ENCODE assay signal across 13 mouse cellular contexts in genomic region chr3:97507209-97507608, GRCm38 (mm10).
DNase-seq lines count a peak whose midpoint lies in the region; ATAC-seq and TF ChIP-seq lines count a peak whose summit lies in the region.
"Had no signal": no experiment of that assay in that cellular context is flagged by ENCODE, and none has a peak within 500 bp of the region (broad histone marks: within the 10 kb centered on the region; RNA-seq: fewer than 3 reads in every experiment).

No protein-coding gene starts in this region.

- H3K36me3 ChIP-seq in hindbrain, embryonic 10.5 days: no peaks in the 10 kb centered on the region
- H3K36me3 ChIP-seq in hindbrain, embryonic 12.5 days: no peaks in the 10 kb centered on the region
- H3K36me3 ChIP-seq in ES-E14 (ENCODE audit: control insufficient read depth, insufficient read depth, low read length, poor library complexity, severe bottlenecking): no peaks in the 10 kb centered on the region
- no peaks in the 10 kb centered on the region for H3K36me3 ChIP-seq in hindbrain, postnatal 0 days (ENCODE audit: insufficient read depth, low read length)
- H3K36me3 ChIP-seq: limb, embryonic 15.5 days had no signal

- H3K4me1 ChIP-seq in hindbrain, embryonic 10.5 days (replicated peaks): peaks cover 3% of the 10 kb centered on the region; the same call in 1 of the 2 replicates
- H3K4me1 ChIP-seq in hindbrain, embryonic 12.5 days: no peaks in the 10 kb centered on the region
- peaks cover 0 to 2% of the 10 kb centered on the region in 2 experiments; a peak in 1 of 4 replicates for H3K4me1 ChIP-seq in ES-E14 (ENCODE audit: control insufficient read depth in 2 of 2, insufficient read depth in 2 of 2, low read length in 2 of 2, poor library complexity in 1 of 2)
- H3K4me1 ChIP-seq in hindbrain, postnatal 0 days (ENCODE audit: insufficient read depth, low read length): no peaks in the 10 kb centered on the region; the same call in none of the 2 replicates
- H3K4me1 ChIP-seq: limb, embryonic 15.5 days had no signal

- no peak for TF ChIP-seq CTCF in brain, embryonic 14.5 days (IDR thresholded peaks at IDR 0.05; ENCODE audit: borderline replicate concordance, extremely low read depth, insufficient read depth, insufficient read length)
- TF ChIP-seq CTCF in hindbrain, postnatal 0 days (IDR thresholded peaks at IDR 0.05; ENCODE audit: low read depth): no peak

- H3K27me3 ChIP-seq in hindbrain, embryonic 10.5 days (ENCODE audit: insufficient read depth, poor library complexity, severe bottlenecking): no peaks in the 10 kb centered on the region
- no peaks in the 10 kb centered on the region for H3K27me3 ChIP-seq in hindbrain, embryonic 12.5 days
- no peaks in the 10 kb centered on the region for H3K27me3 ChIP-seq in hindbrain, postnatal 0 days (ENCODE audit: insufficient read depth, low read length)
- H3K27me3 ChIP-seq: CH12.LX; limb, embryonic 15.5 days had no signal

- no peak overlapping the region for H3K27ac ChIP-seq in hindbrain, embryonic 10.5 days
- no peak overlapping the region for H3K27ac ChIP-seq in hindbrain, embryonic 12.5 days
- H3K27ac ChIP-seq in ES-E14 (ENCODE audit: insufficient read depth, low read depth, low read length, poor library complexity, severe bottlenecking): no peak overlapping the region
- no peak overlapping the region for H3K27ac ChIP-seq in hindbrain, postnatal 0 days
- H3K27ac ChIP-seq: limb, embryonic 15.5 days had no signal

- no peak overlapping the region for H3K9ac ChIP-seq in hindbrain, embryonic 12.5 days
- H3K9ac ChIP-seq in ES-E14 (ENCODE audit: insufficient read depth, low read depth, low read length, poor library complexity, severe bottlenecking): no peak overlapping the region
- H3K9ac ChIP-seq in hindbrain, postnatal 0 days (replicated peaks; ENCODE audit: low read length): no peak overlapping the region
- H3K9ac ChIP-seq: limb, embryonic 15.5 days had no signal

- no peak for TF ChIP-seq POLR2A in brain, embryonic 14.5 days (IDR thresholded peaks at IDR 0.05; ENCODE audit: borderline replicate concordance, extremely low read depth, insufficient read depth, insufficient read length, poor library complexity, severe bottlenecking)

- ATAC-seq in hindbrain, embryonic 12.5 days (ENCODE audit: low FRiP score): no peak
- no peak for ATAC-seq in hindbrain, postnatal 0 days

- H3K4me2 ChIP-seq in hindbrain, embryonic 12.5 days (replicated peaks): no peak overlapping the region
- H3K4me2 ChIP-seq in hindbrain, postnatal 0 days (ENCODE audit: low read depth, low read length): no peak overlapping the region
- H3K4me2 ChIP-seq: limb, embryonic 15.5 days had no signal

- in situ Hi-C loops in ES-E14 (cut with MboI; ENCODE audit: low sequenced_read_pairs in 2 of 2, unreplicated experiment in 2 of 2): no loop called here

- WGBS in hindbrain, embryonic 10.5 days: 59% methylated on average over 8 of the region's 8 CpGs
- whole genome bisulfite sequencing in hindbrain, embryonic 12.5 days: 34% methylated on average over 8 of the region's 8 CpGs
- WGBS in hindbrain, postnatal 0 days: 24% methylated on average over 8 of the region's 8 CpGs

- H3K4me3 ChIP-seq in hindbrain, embryonic 10.5 days: no peak overlapping the region
- H3K4me3 ChIP-seq in hindbrain, embryonic 12.5 days: no peak overlapping the region
- no peak overlapping the region for H3K4me3 ChIP-seq in ES-E14 (ENCODE audit: insufficient read depth in 1 of 2, low read depth in 1 of 2, low read length in 2 of 2, poor library complexity in 1 of 2, severe bottlenecking in 1 of 2)
- H3K4me3 ChIP-seq in hindbrain, postnatal 0 days (ENCODE audit: low read length): no peak overlapping the region
- H3K4me3 ChIP-seq: erythroblast, embryonic 14.5 days; limb, embryonic 15.5 days had no signal

- DNase-seq in hindbrain, embryonic 10.5 days (ENCODE audit: low spot score): peak; percentile 8
- no peak for DNase-seq in ES-E14 (ENCODE audit: low read depth, low spot score)
- DNase-seq in brain, embryonic 14.5 days (ENCODE audit: low read depth): peak; percentile 78
- DNase-seq in hindbrain, postnatal 0 days (ENCODE audit: low spot score): peak; percentile 38
- DNase-seq in urinary bladder, adult 2 months (ENCODE audit: low spot score): no peak
- no peak for DNase-seq in spleen, postnatal 4 days (ENCODE audit: low spot score in 2 of 2)
- DNase-seq in thymus, postnatal 25 days: no peak
- DNase-seq: cerebellum, postnatal 36 days; kidney, postnatal 4 days had no signal

- H3K9me3 ChIP-seq in hindbrain, embryonic 10.5 days: no peaks in the 10 kb centered on the region
- no peaks in the 10 kb centered on the region for H3K9me3 ChIP-seq in hindbrain, embryonic 12.5 days (replicated peaks)
- no peaks in the 10 kb centered on the region for H3K9me3 ChIP-seq in ES-E14 (ENCODE audit: control insufficient read depth, insufficient read depth, low read depth, low read length)
- no peaks in the 10 kb centered on the region for H3K9me3 ChIP-seq in hindbrain, postnatal 0 days (ENCODE audit: low read length)
- H3K9me3 ChIP-seq: limb, embryonic 15.5 days had no signal

TF ChIP-seq in ES-E14, 5 proteins besides CTCF, POLR2A, EP300 and RAD21:
- TF ChIP-seq HCFC1 (IDR thresholded peaks at IDR 0.05; ENCODE audit: borderline replicate concordance, insufficient read depth, low read length): no peak
- peak; percentile 69; the same call in 1 of the 2 replicates for TF ChIP-seq MAFK (IDR thresholded peaks at IDR 0.05; ENCODE audit: insufficient read depth, low read depth, low read length)
TF ChIP-seq in ES-E14: peak in this region for 1.

Comparison
In these comparisons a context has a peak if more than half of its experiments do, and no peak if none do; other contexts are left out.
1. DNase-seq: peak in hindbrain, embryonic 10.5 days (single experiment), brain, embryonic 14.5 days (single experiment) and hindbrain, postnatal 0 days (single experiment); none in ES-E14 (single experiment), urinary bladder, adult 2 months (single experiment), spleen, postnatal 4 days (0 of 2) and thymus, postnatal 25 days (single experiment).